Mouse (Mus musculus) CH12.LX (cell line): ENCODE results near the gene Myt1. TPM values are rescaled to one million over a fixed set of nuclear protein-coding genes. Genes with fewer than 3 reads are reported as not detected.
A peak's percentile ranks its signal among the peaks of the same experiment; 100 is the strongest.

ENCODE experiments used
- DNase-seq: peaks from one replicate; pipeline ENCODE4 v3.0.0-alpha.2; 2013; ENCODE audit errors: extremely low read depth
- H3K27ac ChIP-seq: 2 replicates; pipeline ENCODE4 v1.5.1; 2012; ENCODE audit warnings: low read depth, mild to moderate bottlenecking, control low read depth, moderate library complexity; ENCODE audit not compliant: insufficient read depth
- H3K27me3 ChIP-seq: replicated peaks from 2 replicates; pipeline ENCODE3; 2012; ENCODE audit warnings: inconsistent platforms
- H3K36me3 ChIP-seq, 2 experiments: replicated peaks in 1 of 2; 2 replicates each; pipeline versions ENCODE3 to v1.6.1; 2012; ENCODE audit warnings: inconsistent platforms in 1 of 2, low read length in 1 of 2, mild to moderate bottlenecking in 1 of 2, mixed read lengths in 1 of 2, moderate library complexity in 1 of 2; ENCODE audit not compliant: control insufficient read depth in 1 of 2, insufficient read depth in 1 of 2
- H3K4me1 ChIP-seq, 2 experiments: 2 replicates each; pipeline ENCODE4 v1.6.1; 2012; ENCODE audit warnings: inconsistent platforms in 1 of 2, moderate library complexity in 1 of 2; ENCODE audit not compliant: insufficient read depth in 2 of 2, control insufficient read depth in 1 of 2
- H3K4me2 ChIP-seq: 2 replicates; pipeline ENCODE4 v1.6.1; 2012; ENCODE audit warnings: low read depth, mild to moderate bottlenecking, control low read depth; ENCODE audit not compliant: poor library complexity, insufficient read depth, severe bottlenecking
- H3K4me3 ChIP-seq, 3 experiments: fragments of 150-350 bp in 1 of 3; sonication (generic) in 1 of 3; replicated peaks in 1 of 3; 2 replicates each; pipeline versions ENCODE3 to v1.5.1; 2011 to 2012; ENCODE audit warnings: low read depth in 2 of 3, low read length in 2 of 3, mild to moderate bottlenecking in 2 of 3, moderate library complexity in 2 of 3, control low read depth in 1 of 3, improper control_type of control experiment in 1 of 3, inconsistent platforms in 1 of 3, mixed read lengths in 1 of 3; ENCODE audit not compliant: poor library complexity in 1 of 3
- H3K79me2 ChIP-seq: replicated peaks from 2 replicates; pipeline ENCODE4 v1.6.1; 2012; ENCODE audit warnings: mild to moderate bottlenecking, moderate library complexity; ENCODE audit not compliant: control insufficient read depth, poor library complexity, insufficient read depth, severe bottlenecking; ENCODE audit errors: extremely low read depth
- H3K9ac ChIP-seq: 2 replicates; pipeline ENCODE4 v1.6.1; 2012; ENCODE audit warnings: low read depth, mild to moderate bottlenecking, control low read depth, moderate library complexity; ENCODE audit not compliant: insufficient read depth
- H3K9me3 ChIP-seq: replicated peaks from 2 replicates; pipeline ENCODE3; 2012; ENCODE audit warnings: low read length, inconsistent platforms, mixed read lengths
- E2F4 ChIP-seq: IDR thresholded peaks from 2 replicates; pipeline ENCODE4 v1.6.1; 2011; ENCODE audit warnings: low read depth, low read length, improper control_type of control experiment; ENCODE audit not compliant: insufficient replicate concordance
- ELF1 ChIP-seq: IDR thresholded peaks from 2 replicates; pipeline ENCODE4 v1.6.1; 2014; ENCODE audit warnings: low read depth, mild to moderate bottlenecking, inconsistent platforms, low read length, improper control_type of control experiment
- ETS1 ChIP-seq: conservative IDR thresholded peaks from 2 replicates; pipeline ENCODE4 v1.6.1; 2012; ENCODE audit warnings: low read depth, mild to moderate bottlenecking, inconsistent platforms, low read length, improper control_type of control experiment, moderate library complexity
- GABPA ChIP-seq: IDR thresholded peaks from 2 replicates; pipeline ENCODE4 v1.6.1; 2012; ENCODE audit warnings: low read depth, low read length, improper control_type of control experiment, inconsistent platforms; ENCODE audit not compliant: insufficient replicate concordance
- IRF4 ChIP-seq: IDR thresholded peaks from 2 replicates; pipeline ENCODE4 v1.6.1; 2014; ENCODE audit warnings: low read depth, mild to moderate bottlenecking, inconsistent platforms, low read length, improper control_type of control experiment
- JUN ChIP-seq: IDR thresholded peaks from 2 replicates; pipeline ENCODE4 v1.6.1; 2011; ENCODE audit warnings: low read depth, mild to moderate bottlenecking, low read length, improper control_type of control experiment, moderate library complexity; ENCODE audit not compliant: insufficient read depth
- JUND ChIP-seq: conservative IDR thresholded peaks from 2 replicates; pipeline ENCODE4 v1.6.1; 2011; ENCODE audit warnings: low read depth, low read length, improper control_type of control experiment
- KAT2A ChIP-seq: IDR thresholded peaks from 2 replicates; pipeline ENCODE4 v1.6.1; 2012; ENCODE audit warnings: low read length, improper control_type of control experiment, inconsistent platforms; ENCODE audit not compliant: insufficient replicate concordance
- MEF2A ChIP-seq: IDR thresholded peaks from 2 replicates; pipeline ENCODE4 v1.6.1; 2014; ENCODE audit warnings: low read depth, mild to moderate bottlenecking, inconsistent platforms, low read length, improper control_type of control experiment, borderline replicate concordance
- MXI1 ChIP-seq: IDR thresholded peaks from 2 replicates; pipeline ENCODE4 v1.6.1; 2011; ENCODE audit warnings: mild to moderate bottlenecking, low read depth, low read length, improper control_type of control experiment
- NELFE ChIP-seq: IDR thresholded peaks from 2 replicates; pipeline ENCODE4 v1.6.1; 2011; ENCODE audit warnings: low read depth, low read length, improper control_type of control experiment
- SMC3 ChIP-seq: IDR thresholded peaks from 2 replicates; pipeline ENCODE4 v1.6.1; 2011; ENCODE audit warnings: low read depth, low read length, improper control_type of control experiment
- TCF12 ChIP-seq: IDR thresholded peaks from 2 replicates; pipeline ENCODE4 v1.6.1; 2014; ENCODE audit warnings: low read depth, mild to moderate bottlenecking, inconsistent platforms, low read length, improper control_type of control experiment
- ZC3H11A ChIP-seq: IDR thresholded peaks from 2 replicates; pipeline ENCODE4 v1.6.1; 2012; ENCODE audit warnings: low read depth, mild to moderate bottlenecking, inconsistent platforms, low read length, improper control_type of control experiment
- ZKSCAN1 ChIP-seq: IDR thresholded peaks from 2 replicates; pipeline ENCODE4 v1.6.1; 2012; ENCODE audit warnings: low read depth, inconsistent platforms, low read length, improper control_type of control experiment, borderline replicate concordance
- ZNF384 ChIP-seq: IDR thresholded peaks from 2 replicates; pipeline ENCODE4 v1.6.1; 2012; ENCODE audit warnings: low read depth, low read length, improper control_type of control experiment, inconsistent platforms
- dilution Hi-C: fragments of 300-500 bp; cut with MboI; formaldehyde crosslinking; loops from 2 replicates; pipeline ENCODE4 v1.14.3; 2020; ENCODE audit warnings: low sequenced_read_pairs; ENCODE audit not compliant: extremely low pct_unique_long_range_greater_than_20kb, extremely low pct_ligation_motif_present
- in situ Hi-C: fragments of 300-500 bp; cut with MboI; formaldehyde crosslinking; loops from 3 replicates; pipeline ENCODE4 v1.14.3; 2019; ENCODE audit warnings: low sequenced_read_pairs, low pct_ligation_motif_present, low pct_unique_long_range_greater_than_20kb, mixed read lengths
- polyA plus RNA-seq: library from polyadenylated mRNA; unstranded; fragments of >175 nt; gene quantifications from 2 replicates; pipeline ENCODE4 v1.2.1, GENCODE M21; 2012; ENCODE audit warnings: low read depth; ENCODE audit not compliant: insufficient read length
- total RNA-seq, 2 experiments: library from RNA; depleted of rRNA; stranded (reverse); fragments of 300-350 nt in 1 of 2; fragments of >200 nt in 1 of 2; gene quantifications; 2 replicates each; pipeline ENCODE4 v1.2.3; 2012 to 2014

Gene Myt1
- total and polyA plus RNA-seq, 3 experiments, result not detected

DNA sequence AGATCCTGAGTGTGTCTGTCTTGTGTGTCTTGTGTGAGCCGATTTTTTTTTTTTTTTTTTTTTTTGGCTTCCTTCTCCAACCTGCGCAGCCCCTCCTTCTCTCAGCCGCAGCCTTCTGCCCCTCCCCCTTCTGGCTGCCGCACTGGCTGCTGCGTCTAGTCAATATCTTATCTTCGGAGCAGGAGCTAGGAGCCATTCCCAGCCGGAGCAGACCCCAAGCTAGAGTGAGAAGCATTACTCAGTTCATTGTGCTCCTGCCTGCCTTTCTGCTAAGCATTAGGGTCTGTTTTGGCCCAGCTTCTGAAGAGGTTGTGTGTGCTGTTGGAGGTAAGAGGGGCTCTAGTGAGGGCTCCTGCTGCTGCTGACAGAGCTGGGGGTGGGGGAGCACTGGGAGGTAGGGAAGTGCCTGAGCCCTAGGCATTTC, 48.2 kb upstream of the Myt1 start, which contains the start of gene Oprl1:
Gene Oprl1 (plus strand): TSS at position 114 of the 424 bp plus-strand sequence.
- no peaks in the 10 kb centered on the region for H3K36me3 ChIP-seq
- no peaks in the 10 kb centered on the region for H3K79me2 ChIP-seq
- H3K4me3 ChIP-seq, result no peak within 1 kb of the TSS
- dilution Hi-C loops (no loop called here), in situ Hi-C loops (no loop called here)
- H3K9me3 ChIP-seq, result no peaks in the 10 kb centered on the region
- H3K9ac ChIP-seq, result no peak within 1 kb of the TSS
- H3K27me3 ChIP-seq, result peaks cover 52% of the 10 kb centered on the region
- TF ChIP-seq ETS1, result no peak
- no peak for TF ChIP-seq ZC3H11A
- TF ChIP-seq ZNF384, result peak; percentile 89
- TF ChIP-seq MEF2A, result no peak
- no peak for TF ChIP-seq NELFE
- TF ChIP-seq IRF4, result no peak
- no peak for TF ChIP-seq ZKSCAN1
- peaks cover 0 to 13% of the 10 kb centered on the region in 2 experiments; a peak in 2 of 4 replicates for H3K4me1 ChIP-seq
- H3K27ac ChIP-seq, result no peak within 1 kb of the TSS
- no peak for DNase-seq
- peak within 1 kb of the TSS; percentile 44 for H3K4me2 ChIP-seq

- Histone ChIP-seq H3K9me3 (no peaks in the 10 kb centered on the region), H3K4me3 (no peak overlapping the region), H3K27me3 (peaks cover 57% of the 10 kb centered on the region), H3K36me3 (no peaks in the 10 kb centered on the region), H3K79me2 (no peaks in the 10 kb centered on the region), H3K27ac (no peak overlapping the region), H3K4me2 (no peak overlapping the region)
- DNase-seq, result no peak
- TF ChIP-seq ELF1, result no peak
- TF ChIP-seq TCF12, result no peak
- no peak for TF ChIP-seq SMC3
- TF ChIP-seq JUND, result no peak
- TF ChIP-seq JUN, result no peak
- no peak for TF ChIP-seq MXI1
- TF ChIP-seq E2F4, result no peak
- no peak for TF ChIP-seq MEF2A
- TF ChIP-seq IRF4, result no peak
- no peak for TF ChIP-seq ZC3H11A
- no peak for TF ChIP-seq KAT2A
- TF ChIP-seq GABPA, result no peak
- TF ChIP-seq, all 38 proteins: peak for 0
- dilution Hi-C loops, result no loop called here
- in situ Hi-C loops, result no loop called here
- H3K9ac ChIP-seq, result no peak overlapping the region
- H3K4me1 ChIP-seq, result peaks cover 0 to 13% of the 10 kb centered on the region in 2 experiments; a peak in 2 of 4 replicates
Observed at GRCm38 (mm10) chr2:181715382-181715781, 47.8 kb upstream of the Myt1 start.
